Mouse (Mus musculus) midbrain, embryonic 16.5 days (tissue): ENCODE results near the gene Gm20883. TPM values are rescaled to one million over a fixed set of nuclear protein-coding genes. Genes with fewer than 3 reads are reported as not detected.
"Not testable (repeated sequence)": the region's sequence is repeated elsewhere in the genome, so short reads cannot be mapped to it uniquely, and the experiment has no call there.

ENCODE experiments used
- ATAC-seq: fragments of 200-750 bp; cut with Nextera tagmentation; 2 replicates; pipeline ENCODE4 v1.8.0; 2017; ENCODE audit warnings: moderate TSS enrichment
- H3K27ac ChIP-seq: fragments of 300-500 bp; sonication (generic); 2 replicates; pipeline ENCODE4 v1.5.1; 2014; ENCODE audit warnings: mild to moderate bottlenecking, low read length, mixed read lengths
- H3K27me3 ChIP-seq: fragments of 300-500 bp; sonication (generic); 2 replicates; pipeline ENCODE4 v1.6.1; 2014; ENCODE audit warnings: low read depth, low read length, mixed read lengths; ENCODE audit not compliant: control insufficient read depth, insufficient read depth
- H3K36me3 ChIP-seq: fragments of 300-500 bp; sonication (generic); 2 replicates; pipeline ENCODE4 v1.6.1; 2014; ENCODE audit warnings: mild to moderate bottlenecking, low read length, moderate library complexity, mixed read lengths; ENCODE audit not compliant: control insufficient read depth, insufficient read depth
- H3K4me1 ChIP-seq: fragments of 300-500 bp; sonication (generic); 2 replicates; pipeline ENCODE4 v1.6.1; 2014; ENCODE audit warnings: mild to moderate bottlenecking, low read length, mixed read lengths; ENCODE audit not compliant: control insufficient read depth, insufficient read depth
- H3K4me2 ChIP-seq: fragments of 300-500 bp; sonication (generic); 2 replicates; pipeline ENCODE4 v1.6.1; 2014; ENCODE audit warnings: mild to moderate bottlenecking, low read length, mixed read lengths
- H3K4me3 ChIP-seq: fragments of 300-500 bp; sonication (generic); 2 replicates; pipeline ENCODE4 v1.5.1; 2014; ENCODE audit warnings: low read depth, mild to moderate bottlenecking, low read length, moderate library complexity, mixed read lengths
- H3K9ac ChIP-seq: fragments of 300-500 bp; sonication (generic); 2 replicates; pipeline ENCODE4 v1.6.1; 2014; ENCODE audit warnings: low read depth, low read length, mixed read lengths
- H3K9me3 ChIP-seq: fragments of 300-500 bp; sonication (generic); replicated peaks from 2 replicates; pipeline ENCODE4 v1.6.1; 2014; ENCODE audit warnings: mild to moderate bottlenecking, low read length, mixed read lengths; ENCODE audit not compliant: control insufficient read depth, poor library complexity, severe bottlenecking
- WGBS: fragments of 180-500 bp; shearing (Covaris S2); extraction: QIAGEN DNeasy Blood & Tissue Kit; methylation state at CpG from one replicate; pipeline ENCODE4 v1.1.7; 2014; 5-methylcytosine and 5-hydroxymethylcytosine counted together
- polyA plus RNA-seq: library from polyadenylated mRNA; unstranded; fragments of >200 nt; fragmentation: Nextera tagmentation; extraction: Ambion mirVana; gene quantifications from 2 replicates; pipeline ENCODE4 v1.2.1, GENCODE M21; 2015

The Gm20883 gene
- not detected in 2 replicates for polyA plus RNA-seq

GRCm38 (mm10) chrY:50607951-50608350, at the start of gene Gm20883:
Gene Gm20883 (plus strand): TSS chrY:50608251.
- not testable (repeated sequence) for H3K27ac ChIP-seq, H3K9ac ChIP-seq, H3K4me2 ChIP-seq, H3K27me3 ChIP-seq, H3K36me3 ChIP-seq, H3K4me3 ChIP-seq, H3K9me3 ChIP-seq, H3K4me1 ChIP-seq, ATAC-seq
- WGBS: no CpG with 5 or more reads among the region's 6 CpGs
